Mouse (Mus musculus) liver, embryonic 15.5 days (tissue): ENCODE measurements around the gene Gm8994. TPM values are rescaled to one million over a fixed set of nuclear protein-coding genes. Genes with fewer than 3 reads are reported as not detected.
"Not testable (repeated sequence)": the region's sequence is repeated elsewhere in the genome, so short reads cannot be mapped to it uniquely, and the experiment has no call there.

Experiments used
- ATAC-seq: fragments of 200-750 bp; cut with Nextera tagmentation; 2 replicates; pipeline ENCODE4 v1.8.0; 2017; ENCODE audit warnings: moderate number of reproducible peaks, mild to moderate bottlenecking, moderate library complexity; ENCODE audit not compliant: insufficient read depth
- H3K27ac ChIP-seq: fragments of 300-500 bp; sonication (generic); replicated peaks from 2 replicates; pipeline ENCODE4 v1.5.1; 2015; ENCODE audit warnings: mild to moderate bottlenecking, inconsistent platforms
- H3K27me3 ChIP-seq: fragments of 300-500 bp; sonication (generic); 2 replicates; pipeline ENCODE4 v1.6.1; 2015; ENCODE audit warnings: mild to moderate bottlenecking, inconsistent platforms
- H3K36me3 ChIP-seq: fragments of 300-500 bp; sonication (generic); replicated peaks from 2 replicates; pipeline ENCODE4 v1.6.1; 2015; ENCODE audit warnings: moderate library complexity, mild to moderate bottlenecking, inconsistent platforms
- H3K4me1 ChIP-seq: fragments of 300-500 bp; sonication (generic); replicated peaks from 2 replicates; pipeline ENCODE4 v1.6.1; 2015; ENCODE audit warnings: inconsistent platforms
- H3K4me2 ChIP-seq: fragments of 300-500 bp; sonication (generic); 2 replicates; pipeline ENCODE4 v1.6.1; 2015; ENCODE audit warnings: moderate library complexity, mild to moderate bottlenecking, inconsistent platforms
- H3K4me3 ChIP-seq: fragments of 300-500 bp; sonication (generic); replicated peaks from 2 replicates; pipeline ENCODE4 v1.5.1; 2015; ENCODE audit warnings: mild to moderate bottlenecking, inconsistent platforms
- H3K9ac ChIP-seq: fragments of 300-500 bp; sonication (generic); 2 replicates; pipeline ENCODE4 v1.6.1; 2015; ENCODE audit warnings: moderate library complexity, mild to moderate bottlenecking, inconsistent platforms
- H3K9me3 ChIP-seq: fragments of 300-500 bp; sonication (generic); replicated peaks from 2 replicates; pipeline ENCODE4 v1.6.1; 2016; ENCODE audit warnings: inconsistent platforms
- WGBS: fragments of 180-500 bp; shearing (Covaris S2); methylation state at CpG from one replicate; pipeline ENCODE4 v1.1.7; 2015; ENCODE audit warnings: mixed read lengths; ENCODE audit not compliant: insufficient replicate concordance; 5-methylcytosine and 5-hydroxymethylcytosine counted together
- polyA plus RNA-seq: library from polyadenylated mRNA; unstranded; fragments of >200 nt; fragmentation: Nextera tagmentation; extraction: Ambion mirVana; gene quantifications from 2 replicates; pipeline ENCODE4 v1.2.1, GENCODE M21; 2015

Gene Gm8994
- polyA plus RNA-seq, result not detected in 2 replicates

DNA sequence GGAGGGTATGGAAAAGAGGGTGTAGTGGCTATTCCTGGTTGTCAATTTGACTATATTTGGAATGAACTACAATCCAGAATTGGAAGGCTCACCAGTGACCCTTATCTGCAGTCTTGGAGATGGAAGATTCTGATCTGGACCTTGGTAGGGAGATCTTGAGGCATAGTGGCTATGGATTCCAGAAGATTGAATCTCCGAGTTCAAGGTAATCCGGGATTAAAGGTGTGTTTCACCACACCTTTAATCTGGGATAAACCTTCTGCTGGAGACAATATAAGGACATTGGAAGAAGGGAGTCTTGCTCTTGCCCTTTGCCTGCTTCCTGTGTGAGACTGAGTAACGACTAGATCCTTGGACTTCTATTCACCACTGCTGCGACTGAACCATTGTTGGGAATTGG lies at the start of gene Gm8994:
Gene Gm8994 (plus strand): TSS at position 301 of the 400 bp plus-strand sequence.
- H3K4me3 ChIP-seq, H3K27ac ChIP-seq, H3K9ac ChIP-seq, H3K4me1 ChIP-seq, H3K9me3 ChIP-seq, H3K36me3 ChIP-seq, ATAC-seq, H3K27me3 ChIP-seq, H3K4me2 ChIP-seq: not testable (repeated sequence)
- WGBS, result 70% methylated on average over 4 of the region's 4 CpGs

DNA sequence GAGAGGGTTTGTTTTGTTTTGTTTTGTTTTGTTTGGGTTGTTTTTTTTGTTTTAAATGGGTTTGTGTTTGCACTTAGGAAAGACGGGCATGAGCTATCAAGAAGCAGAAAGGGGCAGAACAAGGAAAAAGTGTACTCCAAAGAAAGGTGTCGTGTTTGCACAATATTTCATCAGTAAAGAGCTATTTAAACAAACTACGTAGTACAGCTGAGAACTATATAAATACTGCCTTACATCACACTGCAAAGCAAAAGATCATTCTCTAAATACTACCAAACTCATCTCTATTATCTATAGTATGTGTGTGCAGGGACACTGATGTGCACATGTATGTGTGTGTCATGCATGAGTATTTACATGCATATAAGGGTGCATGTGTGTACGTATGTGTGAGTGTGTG lies 49.7 kb upstream of the Gm8994 start:
- no peak overlapping the region for H3K27ac ChIP-seq
- H3K36me3 ChIP-seq, result no peaks in the 10 kb centered on the region
- H3K4me3 ChIP-seq, result no peak overlapping the region
- no peak overlapping the region for H3K9ac ChIP-seq
- no peaks in the 10 kb centered on the region for H3K4me1 ChIP-seq
- no peak overlapping the region for H3K4me2 ChIP-seq
- no peaks in the 10 kb centered on the region for H3K27me3 ChIP-seq
- WGBS, result 59% methylated on average over 4 of the region's 4 CpGs
- H3K9me3 ChIP-seq, result no peaks in the 10 kb centered on the region
- ATAC-seq, result no peak

DNA sequence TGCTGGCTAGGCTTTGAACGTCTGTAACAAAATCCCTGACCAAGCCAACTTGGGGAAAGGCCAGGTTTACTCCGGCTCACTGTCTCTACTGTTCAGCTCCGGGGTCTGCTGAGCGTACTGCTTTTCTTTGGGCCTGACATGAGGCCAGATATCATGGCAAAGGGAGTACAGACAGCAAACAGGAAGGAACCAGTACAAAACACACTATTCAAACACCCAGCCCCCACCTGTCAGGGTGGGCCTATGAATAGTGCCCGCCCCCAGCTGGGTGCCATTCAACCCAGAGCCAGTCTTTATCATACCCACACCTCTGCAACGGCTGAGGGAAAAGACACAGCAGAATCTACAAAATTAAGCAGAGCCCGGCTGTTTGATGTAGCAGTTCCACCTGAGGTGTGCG lies 42.8 kb upstream of the Gm8994 start:
- no peaks in the 10 kb centered on the region for H3K9me3 ChIP-seq
- H3K36me3 ChIP-seq, result no peaks in the 10 kb centered on the region
- H3K27me3 ChIP-seq, result no peaks in the 10 kb centered on the region
- WGBS, result 57% methylated on average over 8 of the region's 8 CpGs
- H3K4me2 ChIP-seq, result no peak overlapping the region
- H3K27ac ChIP-seq, result no peak overlapping the region
- ATAC-seq, result no peak
- no peaks in the 10 kb centered on the region for H3K4me1 ChIP-seq
- H3K4me3 ChIP-seq, result no peak overlapping the region
- H3K9ac ChIP-seq, result no peak overlapping the region

- WGBS, result 73% methylated on average over 11 of the region's 11 CpGs
- Histone ChIP-seq H3K9me3 (no peaks in the 10 kb centered on the region), H3K27me3 (no peaks in the 10 kb centered on the region), H3K36me3 (no peaks in the 10 kb centered on the region), H3K27ac (no peak overlapping the region), H3K4me1 (no peaks in the 10 kb centered on the region), H3K9ac (no peak overlapping the region), H3K4me2 (no peak overlapping the region), H3K4me3 (no peak overlapping the region)
- no peak for ATAC-seq
Measured at GRCm38 (mm10) chr6:136286180-136286579, 41.2 kb upstream of the Gm8994 start.

DNA sequence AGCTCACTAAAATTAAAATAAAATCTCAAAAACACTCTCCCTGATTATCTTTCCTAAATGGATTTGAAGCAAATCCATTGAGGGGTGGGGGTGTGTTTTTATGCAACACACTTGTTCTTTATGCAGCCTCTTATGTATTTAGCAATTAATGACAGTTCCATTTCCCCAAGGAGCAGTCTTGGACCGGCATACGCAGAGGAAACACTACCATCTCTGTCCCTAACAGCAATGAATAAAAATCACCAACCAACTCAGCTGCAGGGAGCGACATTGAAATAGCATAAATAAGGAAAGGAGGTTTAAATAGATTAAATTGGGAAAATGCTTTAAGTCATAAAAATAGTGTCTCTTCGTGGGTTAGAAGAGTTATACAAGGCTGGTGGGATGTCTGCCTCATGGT lies 40.8 kb upstream of the Gm8994 start:
- H3K4me1 ChIP-seq, result no peaks in the 10 kb centered on the region
- H3K9ac ChIP-seq, result no peak overlapping the region
- H3K27ac ChIP-seq, result no peak overlapping the region
- no peak overlapping the region for H3K4me3 ChIP-seq
- no peak overlapping the region for H3K4me2 ChIP-seq
- no peaks in the 10 kb centered on the region for H3K36me3 ChIP-seq
- H3K27me3 ChIP-seq, result no peaks in the 10 kb centered on the region
- WGBS, result 61% methylated on average over 4 of the region's 4 CpGs
- H3K9me3 ChIP-seq, result no peaks in the 10 kb centered on the region
- no peak for ATAC-seq

DNA sequence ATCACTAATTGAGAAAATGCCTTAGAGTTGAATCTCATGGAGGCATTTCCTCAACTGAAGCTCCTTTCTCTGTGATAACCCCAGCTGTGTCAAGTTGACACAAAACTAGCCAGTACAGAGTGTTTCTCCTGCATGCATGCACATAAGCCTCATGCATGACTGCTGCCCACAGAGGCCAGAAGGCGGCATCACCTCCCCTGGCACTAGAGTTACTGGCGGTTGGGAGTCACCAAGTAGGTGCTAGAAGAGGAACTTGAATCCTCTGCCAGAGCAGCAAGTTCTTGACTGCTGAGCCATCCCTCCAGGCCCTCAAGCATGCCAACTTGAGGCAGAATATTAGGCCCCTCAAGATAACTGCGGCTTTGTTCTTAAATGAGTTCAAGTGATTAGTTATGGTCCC lies 35.9 kb upstream of the Gm8994 start:
- H3K36me3 ChIP-seq, result no peaks in the 10 kb centered on the region
- H3K4me3 ChIP-seq, result no peak overlapping the region
- ATAC-seq, result no peak
- WGBS, result 66% methylated on average over 3 of the region's 3 CpGs
- no peak overlapping the region for H3K27ac ChIP-seq
- no peak overlapping the region for H3K4me2 ChIP-seq
- no peak overlapping the region for H3K9ac ChIP-seq
- H3K9me3 ChIP-seq, result no peaks in the 10 kb centered on the region
- no peaks in the 10 kb centered on the region for H3K27me3 ChIP-seq
- H3K4me1 ChIP-seq, result no peaks in the 10 kb centered on the region

- Histone ChIP-seq H3K9me3 (no peaks in the 10 kb centered on the region), H3K27me3 (no peaks in the 10 kb centered on the region), H3K27ac (no peak overlapping the region), H3K4me1 (no peaks in the 10 kb centered on the region), H3K4me2 (no peak overlapping the region), H3K9ac (no peak overlapping the region), H3K4me3 (no peak overlapping the region), H3K36me3 (no peaks in the 10 kb centered on the region)
- no peak for ATAC-seq
- 58% methylated on average over 11 of the region's 11 CpGs for WGBS
Measured at GRCm38 (mm10) chr6:136291951-136292714, 35.2 kb upstream of the Gm8994 start.

DNA sequence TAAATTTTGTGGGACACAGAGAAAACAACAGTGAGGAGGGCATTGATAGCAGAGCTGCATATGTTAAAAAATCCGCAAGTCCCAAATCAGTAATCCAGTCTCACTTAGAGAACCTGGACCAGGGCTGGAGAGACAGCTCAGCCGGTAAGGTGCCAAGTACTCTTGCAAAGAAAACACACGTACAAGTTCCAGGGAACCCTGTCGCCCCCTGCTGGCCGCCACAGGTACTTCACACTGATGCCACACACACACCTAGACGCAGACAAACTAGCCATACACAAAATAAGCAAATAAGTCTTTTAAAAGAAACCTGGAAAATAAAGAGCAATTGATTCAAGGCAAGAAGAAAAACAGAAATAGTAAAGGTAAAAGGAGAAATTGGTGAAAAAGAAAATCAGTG lies 33.6 kb upstream of the Gm8994 start:
- no peak for ATAC-seq
- Histone ChIP-seq H3K4me1 (no peaks in the 10 kb centered on the region), H3K4me2 (no peak overlapping the region), H3K9me3 (no peaks in the 10 kb centered on the region), H3K27me3 (no peaks in the 10 kb centered on the region), H3K4me3 (no peak overlapping the region), H3K36me3 (no peaks in the 10 kb centered on the region), H3K9ac (no peak overlapping the region), H3K27ac (no peak overlapping the region)
- 67% methylated on average over 6 of the region's 6 CpGs for WGBS

- no peaks in the 10 kb centered on the region for H3K27me3 ChIP-seq
- H3K36me3 ChIP-seq, result no peaks in the 10 kb centered on the region
- H3K4me2 ChIP-seq, result no peak overlapping the region
- H3K4me3 ChIP-seq, result no peak overlapping the region
- H3K9me3 ChIP-seq, result no peaks in the 10 kb centered on the region
- no peaks in the 10 kb centered on the region for H3K4me1 ChIP-seq
- H3K27ac ChIP-seq, result no peak overlapping the region
- ATAC-seq, result no peak
- H3K9ac ChIP-seq, result no peak overlapping the region
- WGBS, result 52% methylated on average over 4 of the region's 4 CpGs
Measured at GRCm38 (mm10) chr6:136295821-136296220, 31.5 kb upstream of the Gm8994 start.

DNA sequence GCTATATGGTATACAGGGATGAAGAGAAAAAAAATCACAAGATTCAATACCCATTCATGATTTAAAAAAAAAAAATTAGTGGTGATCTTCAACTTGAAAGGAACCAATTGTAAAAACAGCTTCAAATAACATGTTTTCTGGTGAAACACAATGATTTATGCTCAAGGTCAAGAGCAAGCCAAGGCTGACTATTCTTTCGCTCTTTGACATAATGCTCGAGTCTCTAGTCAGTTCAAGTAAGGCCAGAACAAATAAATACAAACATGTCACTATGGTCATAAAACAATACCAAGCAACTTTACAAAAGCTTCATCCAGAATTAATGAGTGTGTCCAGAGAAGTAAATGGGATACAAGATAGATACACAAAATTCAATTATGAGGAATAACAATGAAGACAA lies 31.1 kb upstream of the Gm8994 start:
- Histone ChIP-seq H3K4me1 (no peaks in the 10 kb centered on the region), H3K4me2 (no peak overlapping the region), H3K4me3 (no peak overlapping the region), H3K27me3 (no peaks in the 10 kb centered on the region), H3K36me3 (no peaks in the 10 kb centered on the region), H3K9me3 (no peaks in the 10 kb centered on the region), H3K27ac (no peak overlapping the region), H3K9ac (no peak overlapping the region)
- no peak for ATAC-seq
- WGBS, result 63% methylated on average over 2 of the region's 2 CpGs

DNA sequence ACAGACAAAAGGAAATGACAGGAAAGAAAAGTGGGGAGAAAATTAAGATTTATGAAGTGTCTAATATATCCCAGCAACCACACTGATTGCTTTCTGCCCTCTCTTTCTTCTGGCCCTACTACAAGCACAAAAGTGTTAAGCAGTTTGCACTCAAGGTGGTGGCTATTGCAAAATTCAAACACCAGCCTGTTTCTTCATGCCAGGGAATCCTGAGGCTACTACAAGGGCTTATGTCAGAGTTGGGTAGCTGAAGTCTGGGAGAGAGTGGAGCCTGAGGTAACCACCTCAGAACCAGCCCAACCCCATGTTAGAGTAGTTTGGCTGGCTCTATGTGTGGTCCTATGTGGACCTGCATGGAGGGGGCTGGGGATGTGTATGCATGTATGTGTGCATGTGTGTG lies 23.8 kb upstream of the Gm8994 start:
- no peaks in the 10 kb centered on the region for H3K9me3 ChIP-seq

GRCm38 (mm10) chr6:136304369-136304988 lies 22.9 kb upstream of the Gm8994 start:
- no peaks in the 10 kb centered on the region for H3K9me3 ChIP-seq
- no peak overlapping the region for H3K4me2 ChIP-seq
- no peaks in the 10 kb centered on the region for H3K27me3 ChIP-seq
- no peak overlapping the region for H3K27ac ChIP-seq
- WGBS, result 65% methylated on average over 11 of the region's 11 CpGs
- no peaks in the 10 kb centered on the region for H3K4me1 ChIP-seq
- no peak for ATAC-seq
- no peak overlapping the region for H3K9ac ChIP-seq
- no peaks in the 10 kb centered on the region for H3K36me3 ChIP-seq
- H3K4me3 ChIP-seq, result no peak overlapping the region

More for the DNA sequence above, 23.8 kb upstream of the Gm8994 start:
- no peak for ATAC-seq
- Histone ChIP-seq H3K27ac (no peak overlapping the region), H3K4me2 (no peak overlapping the region), H3K4me3 (no peak overlapping the region), H3K4me1 (no peaks in the 10 kb centered on the region), H3K9ac (no peak overlapping the region), H3K36me3 (no peaks in the 10 kb centered on the region), H3K27me3 (no peaks in the 10 kb centered on the region)
